Mouse (Mus musculus): ENCODE measurements around the gene Ube2b.

The Ube2b gene

GRCm38 (mm10) chr11:51966651-51967050 is 33.9 kb downstream of the Ube2b start:
- DNase-seq, result no peak

DNA sequence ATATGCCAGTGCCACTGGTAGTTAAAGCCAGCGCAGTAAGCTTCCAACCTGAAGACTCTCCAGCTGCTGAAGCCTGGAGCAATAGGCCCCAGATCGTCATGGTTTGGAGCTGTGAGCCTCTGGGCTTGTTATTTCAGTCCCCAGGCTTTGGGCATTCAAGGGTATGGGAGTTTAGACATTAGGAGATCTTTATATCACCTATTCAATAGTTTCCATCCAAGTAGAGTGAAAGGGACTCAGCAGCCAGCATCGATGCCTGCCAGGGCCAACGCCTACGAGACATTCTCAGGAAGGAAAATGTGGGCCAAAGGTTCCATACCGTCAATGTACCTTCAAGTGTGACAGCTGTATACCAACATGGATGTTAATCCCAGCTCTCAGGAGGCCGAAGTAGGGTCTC is 38.3 kb downstream of the Ube2b start:
- peak in 1 of 2 experiments; percentile 17 for DNase-seq

- DNase-seq, result no peak
Observed at GRCm38 (mm10) chr11:51961761-51962160, 38.8 kb downstream of the Ube2b start.

DNA sequence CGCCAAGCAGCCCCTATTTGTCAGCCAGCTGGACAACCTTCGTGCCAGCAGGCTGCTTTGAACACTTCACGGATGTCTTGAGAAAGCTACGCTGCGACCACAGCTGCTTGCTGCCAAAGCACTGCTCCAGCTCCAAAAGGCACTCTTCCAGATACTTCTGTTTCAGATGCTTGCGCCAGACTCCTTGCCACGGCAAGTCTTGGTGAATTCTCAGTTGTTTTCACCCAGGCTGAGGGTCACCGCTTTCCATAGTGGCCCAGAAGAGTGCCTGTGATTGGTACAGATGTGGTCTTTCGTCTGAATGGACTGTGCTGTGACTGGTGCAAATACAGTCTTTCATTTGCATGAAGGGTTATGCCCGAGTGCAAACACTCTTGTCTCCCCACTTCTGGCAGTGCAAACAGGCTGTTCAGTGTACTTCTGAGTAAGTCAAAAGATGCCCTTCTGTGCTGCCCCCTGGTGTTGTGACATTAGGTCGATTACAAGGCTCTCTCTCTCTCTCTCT is 39.5 kb downstream of the Ube2b start:
- peak; percentile 40 to 60 for DNase-seq

DNA sequence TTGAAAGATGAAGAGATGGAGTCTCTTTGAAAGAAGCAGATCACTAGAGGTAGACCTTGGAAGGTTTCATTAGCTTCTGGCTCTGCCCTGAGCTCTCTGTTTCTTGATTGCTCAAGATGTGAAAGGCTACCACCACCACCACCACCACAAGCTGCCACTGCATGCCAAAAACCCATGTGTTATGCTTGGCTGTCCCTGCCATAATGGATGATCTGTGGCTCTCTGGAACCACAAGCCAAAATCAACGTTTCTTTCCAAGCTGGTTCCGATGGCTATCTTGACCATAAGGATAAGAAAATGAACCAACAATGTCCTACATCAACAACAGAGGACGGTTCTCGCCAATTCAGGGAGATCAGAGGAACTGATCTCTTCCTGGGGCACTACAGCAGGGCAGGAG is 40.5 kb downstream of the Ube2b start:
- DNase-seq, result no peak

- DNase-seq, result no peak
Observed at GRCm38 (mm10) chr11:51959511-51959910, 41.1 kb downstream of the Ube2b start.

DNA sequence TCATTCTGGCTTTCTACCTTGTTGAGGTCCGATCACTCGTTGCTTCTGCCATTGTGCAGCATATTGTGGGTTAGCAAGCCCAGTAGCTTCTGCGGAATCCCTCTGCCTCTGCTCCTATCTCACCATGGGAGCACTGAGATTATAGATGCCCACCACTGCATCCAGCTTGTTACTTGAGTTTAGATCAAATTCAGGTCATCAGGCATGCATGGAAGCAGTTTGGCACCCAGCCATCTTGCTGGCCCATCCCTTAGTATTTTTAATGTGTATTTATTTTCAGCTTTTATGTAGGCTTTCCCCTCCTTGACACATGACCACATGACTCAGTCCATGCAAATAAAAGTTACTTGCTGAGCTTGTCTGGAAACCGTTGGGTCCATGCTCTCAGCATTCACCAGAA is 42.8 kb downstream of the Ube2b start:
- DNase-seq, result no peak

DNA sequence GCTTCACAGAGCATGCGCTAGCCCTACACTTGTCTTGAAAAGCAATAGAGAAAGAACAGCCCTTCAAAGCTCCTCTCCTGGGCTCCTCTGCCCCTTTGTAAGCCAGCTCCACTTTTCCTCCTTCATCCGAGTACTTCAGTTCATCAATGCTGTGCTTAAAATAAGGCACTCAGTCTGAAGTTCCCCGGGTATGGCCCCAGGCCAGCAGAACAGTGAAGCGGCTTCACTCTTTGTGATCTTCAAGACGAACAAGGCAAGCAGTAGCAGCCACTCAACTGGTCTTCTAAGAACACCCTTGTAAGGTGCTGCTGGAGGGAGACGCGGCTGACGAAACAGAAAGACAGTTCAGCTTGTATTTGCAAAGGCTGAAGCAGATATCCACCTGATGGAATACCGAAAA is 44.5 kb downstream of the Ube2b start:
- DNase-seq, result no peak

GRCm38 (mm10) chr11:51951861-51952420 is 48.6 kb downstream of the Ube2b start:
- no peak for DNase-seq

DNA sequence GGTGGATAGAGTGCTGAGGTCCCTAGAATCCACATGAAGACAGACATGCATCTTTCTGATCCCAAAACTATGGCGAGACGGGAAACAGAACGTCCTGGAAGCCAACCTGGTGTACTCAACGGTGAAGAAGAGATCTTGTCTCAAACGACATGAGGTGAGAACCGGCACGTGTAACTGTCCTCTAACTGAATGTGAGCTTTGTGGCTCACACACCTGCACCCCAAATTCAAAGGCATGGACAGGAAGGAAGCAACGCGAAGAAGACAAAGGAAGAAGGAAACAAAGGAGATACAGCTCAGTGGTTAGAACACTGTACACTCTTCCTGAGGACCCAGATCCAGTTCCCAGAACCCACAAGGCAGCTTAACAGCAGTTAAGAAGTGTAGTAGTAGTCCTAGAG is 50.6 kb downstream of the Ube2b start:
- DNase-seq, result no peak

DNA sequence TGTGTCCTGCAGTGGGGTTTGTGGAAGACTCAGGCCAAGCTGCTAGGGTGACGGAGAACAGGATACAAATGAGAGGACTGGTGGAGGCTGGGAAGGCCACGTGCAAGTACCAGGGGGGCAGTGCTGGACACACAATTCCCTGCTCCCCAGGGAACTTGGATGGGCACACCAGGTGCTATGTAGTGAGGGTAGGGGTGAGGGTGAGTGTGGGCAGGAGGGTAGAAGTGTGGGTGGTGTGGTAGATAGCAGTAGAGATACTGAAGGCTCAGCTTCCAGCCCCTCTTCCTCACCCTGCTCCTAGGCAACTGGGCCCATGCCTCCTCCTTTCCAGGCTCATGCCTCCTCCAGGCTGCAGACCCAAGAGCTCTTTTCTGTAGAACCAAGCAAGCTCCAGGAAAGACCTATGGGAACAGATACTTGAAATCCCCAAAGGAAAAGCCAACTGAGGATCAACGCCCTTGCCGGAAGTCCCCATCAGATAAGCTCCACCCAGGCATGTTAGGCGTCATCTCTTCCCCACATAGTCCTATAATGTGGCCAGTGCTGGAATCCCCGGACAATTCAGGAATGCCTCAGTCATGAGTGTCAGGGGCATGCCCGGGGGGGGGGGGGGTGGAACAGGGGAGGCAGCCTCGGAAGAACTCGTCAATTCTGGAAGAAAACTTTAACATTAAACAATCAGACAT is 51.3 kb downstream of the Ube2b start:
- DNase-seq, result no peak

- peak; percentile 37 to 49 for DNase-seq
Observed at GRCm38 (mm10) chr11:51946144-51946543, 54.4 kb downstream of the Ube2b start.

GRCm38 (mm10) chr11:51945548-51945947 is 55.0 kb downstream of the Ube2b start:
- DNase-seq, result peak; percentile 55 to 72

DNA sequence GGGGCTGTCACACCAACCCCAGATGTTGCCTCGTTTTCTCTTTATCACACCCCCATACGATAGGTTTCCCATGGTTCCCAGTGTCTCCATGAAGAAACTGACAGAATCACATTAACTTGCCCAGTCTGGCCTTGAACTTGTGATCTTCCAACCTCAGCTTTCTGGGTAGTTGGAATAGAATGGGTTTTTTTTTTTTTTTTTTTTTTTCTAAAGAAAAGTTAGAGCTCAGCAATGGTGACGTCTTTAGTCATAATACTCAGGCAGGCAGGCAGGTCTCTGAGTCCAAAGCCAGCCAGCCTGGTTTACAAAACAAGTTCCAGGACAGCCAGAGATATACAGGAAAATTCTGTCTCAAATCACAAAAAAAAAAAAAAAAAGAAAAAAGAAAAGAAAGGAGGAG is 56.3 kb downstream of the Ube2b start:
- no peak for DNase-seq

DNA sequence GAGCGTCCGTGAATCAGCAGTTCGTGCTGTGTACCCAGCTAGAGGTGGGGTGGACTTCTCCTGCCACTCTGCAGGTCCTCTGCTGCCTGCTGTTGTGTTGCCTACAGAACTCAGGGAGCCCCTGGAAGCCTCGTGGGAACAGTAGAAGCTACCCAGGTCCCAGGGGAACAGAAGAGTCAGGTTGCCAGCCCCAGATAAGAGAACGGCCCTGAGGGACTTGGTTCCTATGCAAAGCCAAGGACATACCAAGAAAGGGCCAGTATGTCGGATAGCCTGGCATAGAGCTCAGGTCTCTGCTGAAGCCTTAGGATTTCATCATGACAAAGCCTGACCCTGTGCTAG is 57.1 kb downstream of the Ube2b start:
- DNase-seq, result no peak

DNA sequence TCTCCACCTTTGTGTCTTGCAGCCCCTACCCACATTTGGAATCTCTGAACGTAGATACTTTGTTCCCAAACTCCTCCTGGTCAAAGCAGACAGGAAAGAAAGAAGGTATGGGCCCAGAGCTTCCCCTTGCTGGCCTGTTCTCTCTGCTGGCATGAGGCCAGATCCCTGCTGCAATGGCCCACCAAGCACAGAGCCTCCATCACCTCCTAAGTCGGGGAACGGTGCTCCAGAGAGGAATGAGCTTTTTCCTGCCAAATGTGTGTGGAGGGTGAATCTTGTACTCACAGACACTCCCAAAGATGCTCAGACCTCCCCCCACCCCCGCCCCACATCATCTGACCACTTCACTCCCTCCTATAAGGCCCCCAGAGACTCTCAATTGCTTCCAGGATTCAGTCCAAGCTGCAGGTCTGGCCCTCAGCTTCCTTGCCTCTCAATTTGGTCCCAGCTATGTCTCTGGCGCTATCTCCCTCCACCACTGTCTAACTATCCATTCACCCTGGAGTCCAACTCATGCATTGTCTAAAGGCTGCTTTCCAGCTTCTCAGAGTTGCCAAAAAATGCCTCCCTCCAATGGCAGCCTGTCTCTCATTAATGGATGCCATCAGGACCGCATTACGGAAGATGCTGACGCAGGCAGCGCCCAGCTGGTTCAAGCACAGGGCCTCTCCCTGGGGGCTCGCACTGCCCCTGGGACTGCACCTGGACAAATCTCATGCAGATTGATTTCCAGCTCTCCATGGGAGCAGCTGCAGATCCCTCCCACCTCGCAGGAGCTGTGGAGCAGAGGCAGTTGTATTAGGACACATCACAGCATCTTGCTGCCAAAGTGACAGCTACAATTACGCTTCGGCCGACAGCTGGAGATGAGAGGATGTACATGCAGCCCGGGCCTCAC is 57.7 kb downstream of the Ube2b start:
- DNase-seq, result peak; percentile 32 to 48

- no peak for DNase-seq
Observed at GRCm38 (mm10) chr11:51940511-51940955, 60.0 kb downstream of the Ube2b start.

- DNase-seq, result no peak
Observed at GRCm38 (mm10) chr11:51939590-51939955, 61.0 kb downstream of the Ube2b start.

DNA sequence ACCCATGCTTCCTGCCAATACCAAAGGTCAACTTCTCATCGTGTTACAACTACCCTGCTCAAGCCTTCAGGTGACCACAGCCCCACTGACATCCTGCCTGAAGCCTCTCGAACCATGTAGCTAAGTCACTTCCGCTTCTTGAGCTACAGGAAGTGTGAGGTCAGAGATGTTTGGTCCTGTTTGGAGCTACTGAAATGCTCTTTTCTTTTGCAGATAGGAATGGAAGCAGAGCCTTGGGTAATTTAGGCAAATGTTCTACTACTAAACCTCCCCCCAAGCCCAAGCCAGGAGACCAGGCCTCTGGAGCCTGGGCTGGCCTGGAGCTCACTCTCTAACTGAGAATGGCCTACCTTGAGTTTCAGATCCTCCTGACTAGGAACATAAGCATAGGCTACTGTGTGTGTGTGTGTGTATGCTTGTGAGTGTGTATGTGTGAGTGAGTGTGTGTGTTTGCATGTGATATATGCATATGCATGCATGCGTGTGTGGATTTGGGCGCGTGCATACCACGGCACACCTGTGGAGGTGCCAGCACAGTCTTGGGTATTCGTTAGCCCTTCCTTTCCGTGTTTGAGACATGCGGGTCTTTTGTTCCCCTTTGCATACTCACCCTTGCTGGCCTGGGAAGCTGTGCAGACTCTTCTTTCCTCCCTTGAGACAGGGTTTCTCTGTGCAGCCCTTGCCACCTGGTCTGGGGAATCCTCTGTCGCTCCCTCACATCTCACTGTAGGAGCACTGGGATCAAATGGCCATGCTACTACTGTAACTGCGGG is 61.6 kb downstream of the Ube2b start:
- no peak for DNase-seq

DNA sequence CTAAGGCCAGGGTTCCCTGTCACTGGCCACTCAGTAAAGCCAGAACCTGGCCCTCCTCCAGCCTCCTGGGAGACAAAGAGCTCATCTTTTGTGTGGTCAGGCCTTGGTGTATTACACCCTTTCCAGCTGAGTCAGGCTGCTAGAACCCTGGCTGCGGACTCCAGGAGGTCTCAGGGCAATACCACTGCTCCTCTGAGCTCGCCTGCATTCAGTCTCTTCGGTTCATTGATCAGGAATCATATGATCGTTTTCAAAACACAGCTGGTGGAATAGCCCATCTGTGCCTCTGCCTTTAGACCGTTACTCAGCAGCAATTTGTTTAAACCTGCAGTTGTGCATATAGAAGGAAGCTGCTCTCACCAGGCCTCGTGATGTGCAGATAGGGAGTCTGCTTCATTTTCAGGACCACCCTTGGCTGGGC is 63.2 kb downstream of the Ube2b start:
- DNase-seq, result no peak

DNA sequence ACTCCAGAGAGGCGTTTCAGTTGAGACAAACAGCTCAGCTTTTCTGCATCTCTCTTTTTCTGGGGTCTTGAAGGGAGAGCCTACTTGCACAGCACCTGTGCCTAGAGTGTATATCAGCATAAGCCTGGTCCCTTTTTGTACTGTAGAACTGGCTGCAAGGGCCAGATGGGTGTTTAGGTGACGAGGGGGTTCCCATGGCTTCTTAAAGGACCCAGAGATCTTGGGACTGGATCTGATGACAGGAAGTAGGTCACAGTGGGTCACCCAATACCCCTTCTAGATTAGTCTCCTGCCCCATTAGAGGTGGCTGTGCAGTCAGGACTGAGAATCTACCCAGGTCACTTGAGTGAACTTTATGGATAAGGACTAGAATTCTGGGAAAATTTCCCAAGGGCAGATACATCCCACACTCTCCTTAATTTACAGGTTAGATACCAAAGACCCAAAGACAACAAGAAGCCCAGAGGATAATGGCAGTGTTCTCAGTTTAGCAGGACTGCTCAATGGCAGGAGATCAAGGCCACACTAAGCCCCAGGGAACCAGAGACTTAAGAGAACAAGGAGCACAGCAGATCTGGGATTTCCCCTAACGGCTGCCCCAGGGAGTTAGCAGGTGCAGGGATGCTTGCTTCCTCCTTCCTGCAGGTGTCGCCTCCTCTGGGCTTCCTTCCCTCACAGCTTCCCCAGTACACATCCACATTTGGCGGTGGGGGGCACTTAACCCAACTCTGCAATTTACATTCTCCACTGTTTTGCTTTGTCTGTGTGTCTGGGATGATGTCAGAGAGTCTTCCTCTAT is 64.7 kb downstream of the Ube2b start:
- DNase-seq, result no peak

All from cerebellum, postnatal 14 days (tissue).